Mouse (Mus musculus) thymus, postnatal 0 days (tissue): ENCODE results near the gene Cdh8. TPM values are rescaled to one million over a fixed set of nuclear protein-coding genes. Genes with fewer than 3 reads are reported as not detected.

Experiments
- DNase-seq: peaks from one replicate; pipeline ENCODE4 v3.0.0-alpha.2; 2015; ENCODE audit warnings: low spot score
- polyA plus RNA-seq: library from polyadenylated mRNA; unstranded; fragments of >200 nt; fragmentation: Nextera tagmentation; extraction: Ambion mirVana; gene quantifications from 2 replicates; pipeline ENCODE4 v1.2.1, GENCODE M21; 2015

Gene Cdh8
- polyA plus RNA-seq, result 11.8 and 13.0 TPM in 2 replicates

GRCm38 (mm10) chr8:99415966-99416781, at the start of gene Cdh8:
TSS of gene Cdh8 (minus strand) at chr8:99416471.
- DNase-seq, result no peak

DNA sequence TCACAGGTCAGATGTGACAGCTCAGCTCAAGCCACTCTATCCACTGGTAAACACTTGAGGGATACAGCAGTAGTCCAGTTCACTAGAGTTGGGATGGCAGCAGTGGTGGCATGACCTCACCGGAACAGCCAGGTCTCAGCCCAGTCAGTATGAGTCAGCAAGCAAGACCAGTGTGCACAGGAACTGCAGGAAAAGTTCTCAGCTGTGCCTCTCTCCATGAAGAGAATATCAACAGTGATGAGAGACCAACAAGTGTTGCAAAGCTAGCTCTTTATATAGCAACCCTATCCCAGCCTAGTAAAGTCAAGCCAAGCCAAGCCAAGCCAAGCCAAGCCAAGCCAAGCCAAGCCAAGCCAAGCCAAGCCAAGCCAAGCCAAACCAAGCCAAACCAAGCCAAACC, 30.2 kb upstream of the Cdh8 start:
- DNase-seq, result no peak

GRCm38 (mm10) chr8:99425901-99426300, 9.6 kb upstream of the Cdh8 start:
- no peak for DNase-seq

DNA sequence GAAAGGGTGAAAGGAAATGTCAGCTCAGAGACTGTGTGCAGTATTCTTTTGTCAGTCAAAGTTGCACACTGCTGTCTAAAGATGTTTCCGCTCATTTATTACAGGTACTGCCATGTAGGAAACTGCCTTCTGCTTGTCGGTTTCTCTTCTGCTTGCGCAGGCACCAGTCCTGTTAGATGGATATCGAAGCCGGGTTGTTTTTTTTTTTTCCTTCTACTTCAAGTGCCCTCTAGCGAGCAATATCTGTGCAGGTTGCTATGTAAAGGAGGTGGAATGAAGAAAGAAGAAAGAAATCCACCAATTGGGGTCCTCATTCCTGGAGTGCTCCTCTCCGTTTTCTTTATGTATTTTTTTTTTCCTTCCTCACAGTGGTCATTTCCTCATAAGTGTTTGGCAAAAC, 5.2 kb upstream of the Cdh8 start:
- DNase-seq, result no peak

DNA sequence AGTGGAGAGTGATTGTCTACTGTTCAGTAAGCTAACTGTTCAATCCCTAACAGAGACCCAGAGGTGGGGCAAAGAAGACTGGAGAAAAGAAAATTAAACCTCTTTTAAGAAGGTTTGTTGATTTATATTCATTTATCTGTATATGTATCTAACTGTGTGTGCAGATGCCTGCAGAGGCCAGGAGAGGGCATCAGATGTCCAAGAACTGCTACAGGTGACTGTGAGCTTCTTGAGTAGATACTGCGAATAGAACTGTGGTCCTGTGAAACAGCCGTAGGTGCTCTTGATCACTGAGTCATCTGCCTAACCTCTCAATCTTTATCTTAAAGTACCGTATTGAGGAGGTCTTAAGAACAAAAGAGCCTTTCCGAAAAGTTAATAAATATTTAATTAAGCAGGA, 3.5 kb upstream of the Cdh8 start:
- no peak for DNase-seq

DNA sequence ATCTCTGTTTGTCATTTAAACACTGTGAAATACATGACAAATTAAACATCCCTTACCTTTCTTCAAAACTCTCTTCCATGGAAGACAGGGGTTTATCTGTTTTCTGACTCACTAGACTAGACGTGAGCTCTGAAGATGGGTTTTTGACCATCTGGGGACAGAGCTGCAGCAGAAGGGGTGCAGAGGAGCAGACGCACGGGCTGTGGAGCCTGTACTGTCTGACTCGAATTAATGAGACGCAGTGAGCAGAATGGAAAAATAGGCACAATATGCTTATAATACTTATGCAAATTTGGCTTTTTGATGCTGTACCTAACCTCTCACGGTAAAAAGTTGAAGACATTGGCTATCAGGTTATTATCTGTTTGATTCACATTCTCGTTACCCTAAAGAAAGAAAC, 1.2 kb upstream of the Cdh8 start:
- no peak for DNase-seq

DNA sequence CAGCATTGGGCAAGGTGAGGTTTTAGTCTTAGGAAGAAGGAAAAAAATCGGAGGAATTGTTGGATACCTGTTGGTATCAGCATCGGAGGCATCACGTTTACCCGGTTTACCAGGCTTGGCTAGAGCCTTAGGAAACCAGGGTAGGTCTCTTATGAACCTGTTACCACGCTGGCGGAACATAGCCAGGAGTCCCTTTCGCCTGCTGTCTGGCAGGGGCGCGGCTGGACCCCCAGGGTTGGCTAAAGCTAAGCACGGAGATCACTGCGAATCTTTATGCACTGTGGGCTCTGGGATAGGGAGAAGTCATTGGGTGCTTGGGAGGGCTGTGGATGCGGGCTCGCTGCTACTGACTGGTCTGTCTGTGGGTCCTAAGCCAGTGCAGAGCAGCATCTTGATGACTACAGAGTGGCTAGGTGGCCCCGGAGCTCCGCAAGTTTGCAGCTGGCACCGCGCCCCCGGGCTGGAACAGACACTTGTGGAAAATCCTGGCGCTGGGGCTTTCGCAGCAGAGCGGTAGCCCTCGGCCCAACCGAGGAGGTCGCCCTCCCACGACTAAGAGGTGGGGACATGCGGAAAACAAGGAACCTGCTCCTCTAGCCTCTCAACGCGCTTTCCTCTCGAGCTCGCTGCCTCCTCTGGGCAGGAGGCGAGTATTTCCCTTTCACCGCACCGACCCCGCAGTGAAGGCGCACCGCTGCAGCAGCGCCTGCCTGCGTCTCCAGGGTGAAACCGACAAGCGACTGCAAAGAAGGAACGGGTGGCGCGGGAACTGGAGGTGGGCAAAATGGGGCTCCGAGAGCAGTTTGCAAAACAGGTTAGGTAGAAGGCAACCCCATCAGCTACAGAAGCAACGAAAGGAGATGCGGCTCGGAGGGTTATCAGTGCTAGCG, 950 bp downstream of the Cdh8 start:
- DNase-seq, result no peak

DNA sequence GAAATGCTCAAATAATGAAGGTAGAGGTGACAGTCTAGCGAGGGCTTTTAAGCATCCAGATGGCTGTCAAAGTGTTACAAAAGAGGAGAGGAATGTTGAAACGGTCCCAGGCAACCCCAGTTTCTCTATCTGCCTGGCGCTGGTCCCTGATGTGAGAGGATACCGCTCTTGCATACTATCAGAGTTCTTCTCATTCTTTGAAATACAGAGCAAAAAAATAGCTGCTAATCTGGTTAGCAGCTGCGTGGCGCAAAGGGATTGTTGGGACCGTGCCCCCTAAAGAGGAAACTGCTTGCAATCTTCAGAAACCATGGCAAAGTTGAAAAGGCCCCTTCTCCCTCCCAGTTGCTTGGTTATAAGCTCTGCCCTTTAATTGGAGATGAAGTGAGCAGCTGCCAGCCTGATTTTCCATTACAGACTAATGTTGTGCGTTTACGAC, 1.8 kb downstream of the Cdh8 start:
- DNase-seq, result no peak

GRCm38 (mm10) chr8:99413877-99414482, 2.3 kb downstream of the Cdh8 start:
- no peak for DNase-seq

DNA sequence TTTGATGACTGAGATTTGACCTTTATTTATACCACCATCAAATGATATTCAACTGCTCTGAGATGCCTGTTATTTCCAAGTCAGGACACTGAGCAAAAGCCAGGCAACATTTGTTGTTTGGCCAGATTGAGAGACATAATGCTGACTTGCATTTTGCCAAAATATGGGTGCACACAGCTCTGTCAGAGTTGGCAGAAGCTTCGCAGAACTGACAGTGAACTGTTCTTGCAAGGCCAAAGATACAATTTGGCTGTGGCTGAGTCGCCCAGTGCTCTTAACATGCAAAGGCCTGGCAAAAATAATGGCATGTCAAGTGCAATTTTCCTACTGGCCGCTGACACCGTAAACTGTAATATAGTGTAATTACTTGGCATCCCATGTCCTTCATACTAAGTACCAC, 22.4 kb downstream of the Cdh8 start:
- no peak for DNase-seq

DNA sequence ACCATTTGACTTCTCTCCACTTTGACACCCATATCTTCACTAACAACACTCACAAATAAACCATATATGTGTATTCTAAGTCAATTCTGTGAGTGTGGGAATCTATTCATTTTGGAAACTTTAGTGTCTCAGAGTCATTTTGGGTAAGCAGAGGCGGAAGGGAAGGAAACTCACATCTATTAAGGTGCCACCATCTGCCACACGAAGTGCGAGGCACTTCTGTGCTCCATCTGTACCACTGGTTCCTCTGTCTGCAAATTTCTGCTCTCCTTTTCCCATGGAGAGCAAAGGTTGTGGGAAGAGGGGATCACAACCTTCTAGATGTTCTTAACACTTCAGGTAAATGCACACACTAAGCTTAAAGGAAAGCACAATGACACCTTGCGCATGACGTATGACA, 46.2 kb downstream of the Cdh8 start:
- no peak for DNase-seq

DNA sequence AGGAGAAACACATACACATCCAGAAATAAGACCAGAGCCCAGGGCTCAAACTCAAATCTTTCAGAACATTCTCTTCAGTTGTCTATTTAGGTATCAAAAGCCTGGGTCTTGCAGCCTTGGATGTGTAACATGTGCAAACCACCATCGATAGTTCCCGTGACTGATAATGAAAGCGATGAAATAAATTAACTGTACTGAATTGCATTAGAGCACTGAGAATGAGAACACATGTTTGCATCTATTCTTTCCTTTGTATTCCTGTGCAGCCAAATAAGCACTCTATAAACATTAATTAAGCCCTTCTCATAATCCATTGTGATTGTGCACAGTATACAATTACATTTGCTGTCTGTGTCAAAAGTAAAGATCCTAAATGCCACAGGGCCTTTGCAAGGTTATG, 47.1 kb downstream of the Cdh8 start:
- DNase-seq, result no peak

DNA sequence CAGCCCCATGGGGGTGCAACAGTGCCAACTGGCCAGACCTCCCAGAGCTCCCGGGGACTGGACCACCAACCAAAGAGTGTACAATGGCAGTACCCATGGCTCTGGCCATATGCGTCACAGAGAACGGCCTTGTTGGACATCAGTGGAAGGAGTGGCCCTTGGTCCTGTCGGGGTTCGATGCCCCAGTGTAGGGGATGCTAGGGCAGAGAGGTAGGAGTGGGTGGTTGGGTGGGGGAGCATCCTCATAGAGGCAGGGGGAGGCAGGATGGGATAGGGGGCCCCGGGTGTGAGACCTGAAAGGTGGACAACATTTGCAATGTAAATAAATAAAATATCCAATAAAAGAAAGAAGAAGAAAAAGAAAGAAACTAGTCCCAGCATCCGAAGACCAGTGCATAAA, 47.8 kb downstream of the Cdh8 start:
- no peak for DNase-seq

GRCm38 (mm10) chr8:99353923-99354322, 62.3 kb downstream of the Cdh8 start:
- no peak for DNase-seq

DNA sequence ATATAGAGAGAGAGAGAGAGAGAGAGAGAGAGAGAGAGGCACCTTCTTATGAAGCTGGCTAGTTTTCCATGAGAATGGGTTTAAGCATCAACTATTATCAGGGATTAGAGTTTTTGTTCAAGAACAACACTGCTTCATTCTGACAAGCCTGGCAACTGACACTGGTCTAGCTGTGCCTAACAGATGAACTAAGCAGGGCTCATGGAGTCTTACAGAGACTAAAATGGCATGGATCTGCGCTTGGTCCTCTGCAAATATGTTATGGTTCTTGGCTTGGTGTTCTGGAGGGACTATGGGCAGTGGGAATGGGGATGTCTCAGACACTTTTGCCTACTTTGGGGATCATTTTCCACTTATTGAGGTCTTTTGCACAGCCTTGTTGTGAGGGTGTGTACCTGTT, 63.0 kb downstream of the Cdh8 start:
- no peak for DNase-seq

GRCm38 (mm10) chr8:99349456-99349855, 66.8 kb downstream of the Cdh8 start:
- no peak for DNase-seq

- no peak for DNase-seq
Observed at GRCm38 (mm10) chr8:99348618-99349017, 67.7 kb downstream of the Cdh8 start.

GRCm38 (mm10) chr8:99339310-99339709, 77.0 kb downstream of the Cdh8 start:
- DNase-seq, result no peak

DNA sequence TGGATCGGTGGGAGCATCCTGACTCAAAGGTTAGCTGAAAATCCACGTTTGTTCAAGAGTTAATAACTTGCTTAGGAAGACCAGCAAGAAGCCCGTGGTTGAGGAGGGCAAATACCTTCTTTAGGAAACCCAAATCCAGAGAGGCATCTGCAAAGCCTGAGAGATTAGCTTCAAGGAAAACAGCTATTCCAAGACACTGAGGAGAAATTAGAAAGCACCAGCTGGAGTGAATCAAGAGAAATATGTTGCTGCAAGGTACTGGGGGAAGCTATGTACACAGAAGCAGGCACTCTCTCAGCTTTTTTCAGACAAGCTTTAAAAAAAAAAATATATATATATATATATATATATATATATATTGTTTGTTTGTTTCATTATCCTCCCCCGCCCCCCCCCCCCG, 88.7 kb downstream of the Cdh8 start:
- DNase-seq, result no peak

DNA sequence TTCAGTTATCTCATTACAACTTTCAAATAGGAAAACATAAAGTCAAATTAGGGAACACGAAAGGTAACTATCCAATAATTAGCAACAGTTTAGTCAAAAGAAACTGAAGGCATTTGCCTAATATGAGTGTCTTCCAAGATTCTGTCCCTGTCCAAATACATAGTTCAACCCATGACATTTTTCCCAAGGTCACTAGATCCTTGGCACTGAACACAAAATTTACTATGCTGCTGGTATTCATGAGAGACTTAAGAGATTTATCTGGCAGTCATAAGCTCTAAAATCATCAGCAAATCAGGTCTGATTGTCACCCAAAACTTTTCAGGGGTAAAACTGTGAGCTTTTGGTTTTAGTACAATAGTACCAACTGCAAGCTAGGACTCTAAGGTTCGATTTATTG, 101.7 kb downstream of the Cdh8 start:
- no peak for DNase-seq

- no peak for DNase-seq
Observed at GRCm38 (mm10) chr8:99304184-99304583, 112.1 kb downstream of the Cdh8 start.

DNA sequence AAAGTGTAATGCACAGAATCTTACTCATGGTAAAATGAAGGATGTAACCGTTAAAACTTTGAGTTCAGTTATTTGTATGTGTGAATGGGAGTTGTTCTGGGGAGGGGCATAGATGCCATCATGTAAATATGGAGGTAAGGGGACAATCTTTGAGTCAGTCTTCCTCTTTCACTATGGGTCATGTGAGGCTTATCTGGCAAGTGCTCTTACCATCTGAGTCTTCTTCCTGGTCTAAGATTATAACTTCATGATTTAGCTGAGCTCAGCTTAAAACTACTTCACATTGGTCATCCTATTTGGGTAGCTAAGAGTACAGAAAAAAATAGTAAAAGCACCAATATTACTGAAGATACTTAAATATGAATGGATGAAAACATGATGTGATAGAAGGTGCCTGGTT, 126.1 kb downstream of the Cdh8 start:
- DNase-seq, result no peak
